Mouse (Mus musculus) embryonic facial prominence, embryonic 14.5 days (tissue): ENCODE measurements around the gene Olfr606. TPM values are rescaled to one million over a fixed set of nuclear protein-coding genes. Genes with fewer than 3 reads are reported as not detected.

Experiments
- microRNA-seq: library from miRNA; unstranded; fragments of <30 nt; microRNA quantifications from one replicate; pipeline ENCODE4, GENCODE M21; 2016; ENCODE audit warnings: borderline number of aligned reads
- polyA plus RNA-seq: library from polyadenylated mRNA; unstranded; fragments of >200 nt; fragmentation: Nextera tagmentation; extraction: Ambion mirVana; gene quantifications from 2 replicates; pipeline ENCODE4 v1.2.1, GENCODE M21; 2014

Olfr606 gene
- polyA plus RNA-seq, 1 experiment from 2014 or later, result not detected

Small RNAs within 50 kb of the gene (microRNA-seq; reads per million reads assigned to microRNA genes)
- gene Gm25774, result not detected

Other genes with a start within 250 kb of the Olfr606 start
- not detected in 2 replicates for gene Olfr593, start 237.2 kb upstream of the Olfr606 start, polyA plus RNA-seq
- gene Olfr594, start 232.1 kb upstream of the Olfr606 start, polyA plus RNA-seq, result not detected in 2 replicates
- gene Usp17ld, start 196.5 kb upstream of the Olfr606 start, polyA plus RNA-seq, result not detected in 2 replicates
- not detected in 2 replicates for gene Olfr596, start 143.4 kb upstream of the Olfr606 start, polyA plus RNA-seq
- gene Olfr597, start 132.7 kb upstream of the Olfr606 start, polyA plus RNA-seq, result not detected in 2 replicates
- gene Olfr598, start 125.5 kb upstream of the Olfr606 start, polyA plus RNA-seq, result not detected in 2 replicates
- gene Olfr599, start 113.1 kb upstream of the Olfr606 start, polyA plus RNA-seq, result not detected in 2 replicates
- not detected in 2 replicates for gene Olfr600, start 99.4 kb upstream of the Olfr606 start, polyA plus RNA-seq
- not detected in 2 replicates for gene Olfr601, start 86.4 kb upstream of the Olfr606 start, polyA plus RNA-seq
- not detected in 2 replicates for gene Olfr603, start 62.9 kb upstream of the Olfr606 start, polyA plus RNA-seq
- gene Usp17lc, start 34.0 kb upstream of the Olfr606 start, polyA plus RNA-seq, result not detected in 2 replicates
- gene Olfr605, start 3.6 kb upstream of the Olfr606 start, polyA plus RNA-seq, result not detected in 2 replicates
- not detected in 2 replicates for gene Olfr607, start 15.1 kb downstream of the Olfr606 start, polyA plus RNA-seq
- gene Olfr608, start 20.8 kb downstream of the Olfr606 start, polyA plus RNA-seq, result not detected in 2 replicates
- gene Olfr609, start 49.0 kb downstream of the Olfr606 start, polyA plus RNA-seq, result not detected in 2 replicates
- gene Olfr610, start 63.1 kb downstream of the Olfr606 start, polyA plus RNA-seq, result 0.18 TPM in 1 of 2 replicates, not detected in the other
- not detected in 2 replicates for gene Olfr611, start 71.8 kb downstream of the Olfr606 start, polyA plus RNA-seq
- gene Olfr612, start 93.7 kb downstream of the Olfr606 start, polyA plus RNA-seq, result not detected in 2 replicates
- gene Olfr613, start 99.0 kb downstream of the Olfr606 start, polyA plus RNA-seq, result not detected in 2 replicates
- gene Olfr615, start 107.0 kb downstream of the Olfr606 start, polyA plus RNA-seq, result 0.06 and 0.14 TPM in 2 replicates
- not detected in 2 replicates for gene Olfr616, start 120.1 kb downstream of the Olfr606 start, polyA plus RNA-seq
- not detected in 2 replicates for gene Olfr617, start 124.0 kb downstream of the Olfr606 start, polyA plus RNA-seq
- gene Olfr618, start 141.1 kb downstream of the Olfr606 start, polyA plus RNA-seq, result not detected in 2 replicates
- gene Olfr619, start 151.5 kb downstream of the Olfr606 start, polyA plus RNA-seq, result not detected in 2 replicates
- not detected in 2 replicates for gene Olfr620, start 163.5 kb downstream of the Olfr606 start, polyA plus RNA-seq
- gene Olfr622, start 193.7 kb downstream of the Olfr606 start, polyA plus RNA-seq, result 0.12 and 0.13 TPM in 2 replicates
- gene Olfr623, start 214.7 kb downstream of the Olfr606 start, polyA plus RNA-seq, result not detected in 2 replicates
- gene Olfr624, start 222.1 kb downstream of the Olfr606 start, polyA plus RNA-seq, result 0.04 and 0.06 TPM in 2 replicates
- gene Olfr625-ps1, start 233.7 kb downstream of the Olfr606 start, polyA plus RNA-seq, result not detected in 2 replicates